Mouse (Mus musculus) embryonic facial prominence, embryonic 15.5 days (tissue): Measurements from ENCODE around the gene Rps15. TPM values are rescaled to one million over a fixed set of nuclear protein-coding genes. Genes with fewer than 3 reads are reported as not detected.
A peak's percentile ranks its signal among the peaks of the same experiment; 100 is the strongest.
"Not testable (repeated sequence)": the region's sequence is repeated elsewhere in the genome, so short reads cannot be mapped to it uniquely, and the experiment has no call there.

Experiments used
- ATAC-seq: fragments of 200-750 bp; cut with Nextera tagmentation; 2 replicates; pipeline ENCODE4 v1.8.0; 2017; ENCODE audit warnings: low read depth, moderate TSS enrichment; ENCODE audit not compliant: insufficient number of reproducible peaks, low FRiP score, low TSS enrichment
- H3K27ac ChIP-seq: fragments of 300-500 bp; sonication (generic); replicated peaks from 2 replicates; pipeline ENCODE4 v1.5.1; 2015; ENCODE audit warnings: mild to moderate bottlenecking, inconsistent platforms
- H3K27me3 ChIP-seq: fragments of 300-500 bp; sonication (generic); 2 replicates; pipeline ENCODE4 v1.6.1; 2015; ENCODE audit warnings: inconsistent platforms
- H3K36me3 ChIP-seq: fragments of 300-500 bp; sonication (generic); 2 replicates; pipeline ENCODE4 v1.6.1; 2015; ENCODE audit warnings: mild to moderate bottlenecking, inconsistent platforms
- H3K4me1 ChIP-seq: fragments of 300-500 bp; sonication (generic); 2 replicates; pipeline ENCODE4 v1.6.1; 2015; ENCODE audit warnings: inconsistent platforms
- H3K4me2 ChIP-seq: fragments of 300-500 bp; sonication (generic); replicated peaks from 2 replicates; pipeline ENCODE4 v1.6.1; 2015; ENCODE audit warnings: mild to moderate bottlenecking, inconsistent platforms
- H3K4me3 ChIP-seq: fragments of 300-500 bp; sonication (generic); replicated peaks from 2 replicates; pipeline ENCODE4 v1.5.1; 2015; ENCODE audit warnings: mild to moderate bottlenecking, inconsistent platforms
- H3K9ac ChIP-seq: fragments of 300-500 bp; sonication (generic); 2 replicates; pipeline ENCODE4 v1.6.1; 2015; ENCODE audit warnings: inconsistent platforms
- H3K9me3 ChIP-seq: fragments of 300-500 bp; sonication (generic); replicated peaks from 2 replicates; pipeline ENCODE4 v1.6.1; 2016; ENCODE audit warnings: inconsistent platforms
- WGBS: fragments of 180-500 bp; shearing (Covaris S2); methylation state at CpG from one replicate; pipeline ENCODE4 v1.1.7; 2015; 5-methylcytosine and 5-hydroxymethylcytosine counted together
- polyA plus RNA-seq: library from polyadenylated mRNA; unstranded; fragments of >200 nt; fragmentation: Nextera tagmentation; extraction: Ambion mirVana; gene quantifications from 2 replicates; pipeline ENCODE4 v1.2.1, GENCODE M21; 2015

The Rps15 gene
- 969 and 997 TPM in 2 replicates for polyA plus RNA-seq

- Histone ChIP-seq H3K27me3 (peaks cover 9% of the 10 kb centered on the region), H3K36me3 (peaks cover 29% of the 10 kb centered on the region), H3K4me3 (peak within 1 kb of the TSS; percentile 82), H3K9ac (peak within 1 kb of the TSS; percentile 95), H3K27ac (peak within 1 kb of the TSS; percentile 95), H3K9me3 (no peaks in the 10 kb centered on the region), H3K4me2 (peak within 1 kb of the TSS; percentile 84), H3K4me1 (peaks cover 42% of the 10 kb centered on the region)
- peak; percentile 86 for ATAC-seq
- WGBS, result under 1% methylated on average over 72 of the region's 72 CpGs
Measured at GRCm38 (mm10) chr10:80292251-80293146, at the start of gene Rps15. Gene Rps15 (plus strand): TSS chr10:80292453.

GRCm38 (mm10) chr10:80242607-80243006 lies 49.6 kb upstream of the Rps15 start:
- no peaks in the 10 kb centered on the region for H3K27me3 ChIP-seq
- H3K27ac ChIP-seq, result no peak overlapping the region
- H3K9me3 ChIP-seq, result no peaks in the 10 kb centered on the region
- H3K4me1 ChIP-seq, result peaks cover 10% of the 10 kb centered on the region; the same call in 1 of the 2 replicates
- WGBS, result 84% methylated on average over 3 of the region's 3 CpGs
- peaks cover 72% of the 10 kb centered on the region for H3K36me3 ChIP-seq
- no peak overlapping the region for H3K4me2 ChIP-seq
- H3K4me3 ChIP-seq, result no peak overlapping the region
- H3K9ac ChIP-seq, result no peak overlapping the region
- ATAC-seq, result no peak

GRCm38 (mm10) chr10:80244791-80245399 lies 47.4 kb upstream of the Rps15 start:
- no peak overlapping the region for H3K4me2 ChIP-seq
- no peaks in the 10 kb centered on the region for H3K9me3 ChIP-seq
- H3K27ac ChIP-seq, result no peak overlapping the region
- H3K4me1 ChIP-seq, result peaks cover 19% of the 10 kb centered on the region
- no peak for ATAC-seq
- 25% methylated on average over 5 of the region's 5 CpGs for WGBS
- peaks cover 49% of the 10 kb centered on the region for H3K36me3 ChIP-seq
- H3K4me3 ChIP-seq, result no peak overlapping the region
- H3K27me3 ChIP-seq, result no peaks in the 10 kb centered on the region
- no peak overlapping the region for H3K9ac ChIP-seq

GRCm38 (mm10) chr10:80245600-80245999 lies 46.7 kb upstream of the Rps15 start:
- 7% methylated on average over 4 of the region's 4 CpGs for WGBS
- peaks cover 26% of the 10 kb centered on the region for H3K4me1 ChIP-seq
- no peak overlapping the region for H3K4me2 ChIP-seq
- H3K4me3 ChIP-seq, result no peak overlapping the region
- no peaks in the 10 kb centered on the region for H3K9me3 ChIP-seq
- H3K36me3 ChIP-seq, result peaks cover 42% of the 10 kb centered on the region
- H3K27me3 ChIP-seq, result no peaks in the 10 kb centered on the region
- ATAC-seq, result no peak
- no peak overlapping the region for H3K9ac ChIP-seq
- no peak overlapping the region for H3K27ac ChIP-seq

- H3K9me3 ChIP-seq, result no peaks in the 10 kb centered on the region
- no peak overlapping the region for H3K9ac ChIP-seq
- ATAC-seq, result no peak
- H3K4me2 ChIP-seq, result no peak overlapping the region
- H3K36me3 ChIP-seq, result peaks cover 23% of the 10 kb centered on the region
- 38% methylated on average over 6 of the region's 6 CpGs for WGBS
- no peaks in the 10 kb centered on the region for H3K27me3 ChIP-seq
- H3K4me3 ChIP-seq, result no peak overlapping the region
- peaks cover 33% of the 10 kb centered on the region for H3K4me1 ChIP-seq
- no peak overlapping the region for H3K27ac ChIP-seq
Measured at GRCm38 (mm10) chr10:80247849-80248248, 44.4 kb upstream of the Rps15 start.

- Histone ChIP-seq H3K4me1 (peaks cover 33% of the 10 kb centered on the region), H3K4me2 (peak overlapping the region; percentile 90), H3K4me3 (peak overlapping the region; percentile 77), H3K36me3 (peaks cover 23% of the 10 kb centered on the region)
- not testable (repeated sequence) for H3K27me3 ChIP-seq, H3K9ac ChIP-seq, H3K27ac ChIP-seq, ATAC-seq, H3K9me3 ChIP-seq
- 42% methylated on average over 3 of the region's 3 CpGs for WGBS
Measured at GRCm38 (mm10) chr10:80248437-80248836, 43.8 kb upstream of the Rps15 start.

- ATAC-seq, result peak; percentile 90
- H3K4me1 ChIP-seq, result peaks cover 33% of the 10 kb centered on the region
- H3K9ac ChIP-seq, result peak within 1 kb of the TSS; percentile 53
- H3K27ac ChIP-seq, result peak within 1 kb of the TSS; percentile 90
- H3K4me2 ChIP-seq, result peak within 1 kb of the TSS; percentile 90
- H3K9me3 ChIP-seq, result no peaks in the 10 kb centered on the region
- peaks cover 23% of the 10 kb centered on the region for H3K36me3 ChIP-seq
- H3K27me3 ChIP-seq, result no peaks in the 10 kb centered on the region
- peak within 1 kb of the TSS; percentile 77 for H3K4me3 ChIP-seq
- under 1% methylated on average over 53 of the region's 53 CpGs for WGBS
Measured at GRCm38 (mm10) chr10:80248971-80249640, 43.1 kb upstream of the Rps15 start, which contains the start of gene Ndufs7. Gene Ndufs7 (plus strand): TSS chr10:80249121.

GRCm38 (mm10) chr10:80250059-80250458 lies 42.2 kb upstream of the Rps15 start:
- H3K4me2 ChIP-seq, result peak overlapping the region; percentile 90
- no peak for ATAC-seq

GRCm38 (mm10) chr10:80250573-80250972 lies 41.7 kb upstream of the Rps15 start:
- Histone ChIP-seq H3K27ac (no peak overlapping the region), H3K4me1 (peaks cover 28% of the 10 kb centered on the region), H3K9ac (no peak overlapping the region), H3K27me3 (no peaks in the 10 kb centered on the region), H3K4me2 (peak overlapping the region; percentile 90), H3K9me3 (no peaks in the 10 kb centered on the region), H3K36me3 (peaks cover 32% of the 10 kb centered on the region), H3K4me3 (peak overlapping the region; percentile 77)
- ATAC-seq, result no peak
- 85% methylated on average over 4 of the region's 4 CpGs for WGBS

More at GRCm38 (mm10) chr10:80250059-80250458, 42.2 kb upstream of the Rps15 start:
- peak overlapping the region; percentile 77 for H3K4me3 ChIP-seq
- 32% methylated on average over 2 of the region's 2 CpGs for WGBS
- no peaks in the 10 kb centered on the region for H3K9me3 ChIP-seq
- H3K36me3 ChIP-seq, result peaks cover 26% of the 10 kb centered on the region
- H3K27me3 ChIP-seq, result no peaks in the 10 kb centered on the region
- peaks cover 33% of the 10 kb centered on the region for H3K4me1 ChIP-seq
- peak overlapping the region; percentile 53 for H3K9ac ChIP-seq
- H3K27ac ChIP-seq, result peak overlapping the region; percentile 90; the same call in 1 of the 2 replicates

GRCm38 (mm10) chr10:80252011-80252410 lies 40.2 kb upstream of the Rps15 start:
- peaks cover 46% of the 10 kb centered on the region for H3K36me3 ChIP-seq
- H3K27ac ChIP-seq, result no peak overlapping the region
- H3K9ac ChIP-seq, result no peak overlapping the region
- no peak for ATAC-seq
- no peaks in the 10 kb centered on the region for H3K27me3 ChIP-seq
- no peak overlapping the region for H3K4me2 ChIP-seq
- H3K4me3 ChIP-seq, result no peak overlapping the region
- peaks cover 27% of the 10 kb centered on the region for H3K4me1 ChIP-seq
- no peaks in the 10 kb centered on the region for H3K9me3 ChIP-seq
